Comparison of ENCODE assay signal across 18 mouse cellular contexts in genomic region chr13:111634163-111635160, GRCm38 (mm10). TPM values are rescaled to one million over a fixed set of nuclear protein-coding genes. Genes with fewer than 3 reads are reported as not detected.
DNase-seq lines count a peak whose midpoint lies in the region; ATAC-seq and TF ChIP-seq lines count a peak whose summit lies in the region.
"Had no signal": no experiment of that assay in that cellular context is flagged by ENCODE, and none has a peak within 500 bp of the region (broad histone marks: within the 10 kb centered on the region; RNA-seq: fewer than 3 reads in every experiment).

No protein-coding gene starts in this region.

- peak; percentile 69 for ATAC-seq in CD4-positive, CD25-positive, alpha-beta regulatory T cell, adult 4 months
- peak; percentile 79 for ATAC-seq in erythroblast, adult 5-6 weeks (replicated peaks; ENCODE audit: low FRiP score, poor library complexity, severe bottlenecking)
- peak; percentile 79 for ATAC-seq in liver, embryonic 16.5 days (ENCODE audit: low read depth)
- ATAC-seq: forebrain, embryonic 16.5 days; midbrain, embryonic 13.5 days had no signal

- peaks cover 9% of the 10 kb centered on the region for H3K4me1 ChIP-seq in liver, embryonic 16.5 days (ENCODE audit: control insufficient read depth, low read depth, low read length)
- peaks cover 9% of the 10 kb centered on the region for H3K4me1 ChIP-seq in thymus, adult 2 months (replicated peaks; ENCODE audit: control insufficient read depth, insufficient read depth, low read length)
- H3K4me1 ChIP-seq: limb, embryonic 15.5 days; midbrain, embryonic 13.5 days had no signal

- DNase-seq in thymus, adult 2 months: peak; percentile 53
- DNase-seq in lung, postnatal 4 days: no peak
- no peak for DNase-seq in layer of hippocampus, adult 9-11 months
- no peak for DNase-seq in cerebellum, postnatal 36 days
- DNase-seq: adrenal gland, postnatal 14 days; cerebellum, adult 11 months; heart, postnatal 4 days; layer of hippocampus, postnatal 36 days had no signal

- WGBS in liver, embryonic 16.5 days (ENCODE audit: insufficient replicate concordance): 16% methylated on average over 16 of the region's 16 CpGs
- 11% methylated on average over 16 of the region's 16 CpGs for WGBS in thymus, adult 2 months

- no peak for TF ChIP-seq CTCF in thymus, adult 2 months (IDR thresholded peaks at IDR 0.05; ENCODE audit: borderline replicate concordance, control insufficient read depth, extremely low read depth, insufficient read depth, low read length, poor library complexity)

- H3K9me3 ChIP-seq in liver, embryonic 16.5 days (replicated peaks; ENCODE audit: control insufficient read depth, low read length): no peaks in the 10 kb centered on the region
- H3K9me3 ChIP-seq: limb, embryonic 15.5 days had no signal

- no peaks in the 10 kb centered on the region for H3K27me3 ChIP-seq in liver, embryonic 16.5 days (ENCODE audit: control insufficient read depth, insufficient read depth, low read depth, low read length)
- H3K27me3 ChIP-seq in thymus, adult 2 months (ENCODE audit: control insufficient read depth, insufficient read depth, low read length): no peaks in the 10 kb centered on the region
- H3K27me3 ChIP-seq: limb, embryonic 15.5 days; midbrain, embryonic 13.5 days had no signal

- H3K9ac ChIP-seq in liver, embryonic 16.5 days (ENCODE audit: low read depth, low read length): peak overlapping the region; percentile 32
- H3K9ac ChIP-seq: limb, embryonic 15.5 days; midbrain, embryonic 13.5 days had no signal

- peak overlapping the region; percentile 50 for H3K4me2 ChIP-seq in liver, embryonic 16.5 days (ENCODE audit: low read depth, low read length)
- H3K4me2 ChIP-seq: limb, embryonic 15.5 days; midbrain, embryonic 13.5 days had no signal

- H3K27ac ChIP-seq in liver, embryonic 16.5 days (ENCODE audit: low read length): peak overlapping the region; percentile 17; the same call in 1 of the 2 replicates
- H3K27ac ChIP-seq in thymus, adult 2 months (ENCODE audit: control insufficient read depth, insufficient read depth, low read length): peak overlapping the region; percentile 56
- H3K27ac ChIP-seq: limb, embryonic 15.5 days; midbrain, embryonic 13.5 days had no signal

- no peaks in the 10 kb centered on the region for H3K36me3 ChIP-seq in liver, embryonic 16.5 days (ENCODE audit: control insufficient read depth, insufficient read depth)
- H3K36me3 ChIP-seq in thymus, adult 2 months (ENCODE audit: control insufficient read depth, insufficient read depth, low read length): no peaks in the 10 kb centered on the region
- H3K36me3 ChIP-seq: limb, embryonic 15.5 days; midbrain, embryonic 13.5 days had no signal

- H3K4me3 ChIP-seq in liver, embryonic 16.5 days (ENCODE audit: low read depth, low read length): peak overlapping the region; percentile 15; the same call in 1 of the 2 replicates
- H3K4me3 ChIP-seq in thymus, adult 2 months (ENCODE audit: control insufficient read depth, insufficient read depth, low read length): no peak overlapping the region; the same call in 1 of the 2 replicates
- H3K4me3 ChIP-seq: limb, embryonic 15.5 days; midbrain, embryonic 13.5 days had no signal

- no peak for TF ChIP-seq POLR2A in thymus, adult 2 months (IDR thresholded peaks at IDR 0.05; ENCODE audit: control insufficient read depth, extremely low read depth, insufficient read depth, low read length, poor library complexity)

RNA-seq across cellular contexts. Expression of gene Gm10198, which starts 41.9 kb away (rescaled TPM):
- polyA plus RNA-seq in CD4-positive, CD25-positive, alpha-beta regulatory T cell, adult 4 months (2017; shearing (Covaris generic)): not detected
- total RNA-seq in erythroblast, adult 5-6 weeks (2015; ENCODE audit: low replicate concordance): not detected in 2 replicates
- total RNA-seq in erythroblast, adult 5-6 weeks (2017; ENCODE audit: low replicate concordance): not detected in 2 replicates
- polyA plus RNA-seq in liver, embryonic 16.5 days (2015; fragmentation: Nextera tagmentation; extraction: Ambion mirVana): not detected in 2 replicates
- not detected in 2 replicates for polyA plus RNA-seq in thymus, adult 2 months (2012; rRNA removed)
- total RNA-seq: adrenal gland, postnatal 14 days; heart, postnatal 4 days; layer of hippocampus, postnatal 36 days had no signal
- polyA plus RNA-seq: embryonic facial prominence, embryonic 11.5 days; forebrain, embryonic 16.5 days; gonadal fat pad, adult 2 months; kidney, embryonic 14.5 days; limb, embryonic 15.5 days; midbrain, embryonic 13.5 days; small intestine, adult 2 months had no signal

RNA-seq across cellular contexts. Expression of gene Mier3, which starts 46.3 kb away (rescaled TPM):
- polyA plus RNA-seq in CD4-positive, CD25-positive, alpha-beta regulatory T cell, adult 4 months (2017; shearing (Covaris generic)): 10 to 100 TPM; 12.3 to 16.5 TPM
- total RNA-seq in erythroblast, adult 5-6 weeks (2015; ENCODE audit: low replicate concordance): 18.4 and 24.8 TPM in 2 replicates
- 34.7 and 39.4 TPM in 2 replicates for total RNA-seq in erythroblast, adult 5-6 weeks (2017; ENCODE audit: low replicate concordance)
- polyA plus RNA-seq in liver, embryonic 16.5 days (2015; fragmentation: Nextera tagmentation; extraction: Ambion mirVana): 11.6 and 15.1 TPM in 2 replicates
- 7.3 and 7.5 TPM in 2 replicates for polyA plus RNA-seq in thymus, adult 2 months (2012; rRNA removed)
